Mouse (Mus musculus): ENCODE measurements at regions not wholly inside any gene's neighbourhood (a gene's known extent, or its start where the extent isn't known, plus 50 kb on each side); places are given as distances from the start of the nearest gene placed in this dataset.

- H3K4me2 ChIP-seq (ENCODE audit: low read length) = no peak overlapping the region
- no peak overlapping the region for H3K4me3 ChIP-seq (ENCODE audit: low read depth, low read length)
- H3K27ac ChIP-seq (ENCODE audit: low read depth) = no peak overlapping the region
- no peak overlapping the region for H3K9ac ChIP-seq (ENCODE audit: low read length)
- ATAC-seq (replicated peaks; ENCODE audit: low FRiP score, low TSS enrichment, low read depth) (no peak), DNase-seq (ENCODE audit: low spot score) (no peak)
- no peaks in the 10 kb centered on the region for H3K27me3 ChIP-seq (replicated peaks; ENCODE audit: control insufficient read depth, insufficient read depth, low read length)
- H3K36me3 ChIP-seq (ENCODE audit: control insufficient read depth, insufficient read depth, low read length) = no peaks in the 10 kb centered on the region
- no peaks in the 10 kb centered on the region for H3K4me1 ChIP-seq (replicated peaks; ENCODE audit: control insufficient read depth, insufficient read depth, low read length)
- H3K9me3 ChIP-seq (ENCODE audit: control insufficient read depth, low read length) = no peaks in the 10 kb centered on the region
These were observed 1155.5 kb downstream of the D3Ertd751e start for GRCm38 (mm10) chr3:42897936-42898335.

GRCm38 (mm10) chr3:42898934-42899333 lies 1156.5 kb downstream of the D3Ertd751e start:
- DNase-seq (ENCODE audit: low spot score) = no peak
- H3K27ac ChIP-seq (ENCODE audit: low read depth) = no peak overlapping the region
- H3K9ac ChIP-seq (ENCODE audit: low read length) = no peak overlapping the region
- no peaks in the 10 kb centered on the region for H3K36me3 ChIP-seq (ENCODE audit: control insufficient read depth, insufficient read depth, low read length)
- no peak overlapping the region for H3K4me2 ChIP-seq (ENCODE audit: low read length)
- no peaks in the 10 kb centered on the region for H3K9me3 ChIP-seq (ENCODE audit: control insufficient read depth, low read length)
- no peaks in the 10 kb centered on the region for H3K27me3 ChIP-seq (replicated peaks; ENCODE audit: control insufficient read depth, insufficient read depth, low read length)
- peak; percentile 50; the same call in 1 of the 2 replicates for ATAC-seq (replicated peaks; ENCODE audit: low FRiP score, low TSS enrichment, low read depth)
- no peak overlapping the region for H3K4me3 ChIP-seq (ENCODE audit: low read depth, low read length)
- no peaks in the 10 kb centered on the region for H3K4me1 ChIP-seq (replicated peaks; ENCODE audit: control insufficient read depth, insufficient read depth, low read length)
- 65% methylated on average over 2 of the region's 2 CpGs for WGBS

GRCm38 (mm10) chr3:42900984-42901383 lies 1158.6 kb downstream of the D3Ertd751e start:
- Histone ChIP-seq H3K9ac (ENCODE audit: low read length) (no peak overlapping the region), H3K27ac (ENCODE audit: low read depth) (no peak overlapping the region), H3K36me3 (ENCODE audit: control insufficient read depth, insufficient read depth, low read length) (no peaks in the 10 kb centered on the region), H3K4me3 (ENCODE audit: low read depth, low read length) (no peak overlapping the region), H3K9me3 (ENCODE audit: control insufficient read depth, low read length) (no peaks in the 10 kb centered on the region), H3K4me2 (ENCODE audit: low read length) (no peak overlapping the region), H3K27me3 (replicated peaks; ENCODE audit: control insufficient read depth, insufficient read depth, low read length) (no peaks in the 10 kb centered on the region), H3K4me1 (replicated peaks; ENCODE audit: control insufficient read depth, insufficient read depth, low read length) (no peaks in the 10 kb centered on the region)
- 95% methylated on average over 2 of the region's 2 CpGs for WGBS
- DNase-seq (ENCODE audit: low spot score) = no peak
- ATAC-seq (replicated peaks; ENCODE audit: low FRiP score, low TSS enrichment, low read depth) = no peak

GRCm38 (mm10) chr3:42906246-42906645 lies 1163.8 kb downstream of the D3Ertd751e start:
- ATAC-seq (replicated peaks; ENCODE audit: low FRiP score, low TSS enrichment, low read depth) (no peak), DNase-seq (ENCODE audit: low spot score) (no peak)
- Histone ChIP-seq H3K27ac (ENCODE audit: low read depth) (no peak overlapping the region), H3K36me3 (ENCODE audit: control insufficient read depth, insufficient read depth, low read length) (no peaks in the 10 kb centered on the region), H3K4me1 (replicated peaks; ENCODE audit: control insufficient read depth, insufficient read depth, low read length) (no peaks in the 10 kb centered on the region), H3K27me3 (replicated peaks; ENCODE audit: control insufficient read depth, insufficient read depth, low read length) (no peaks in the 10 kb centered on the region), H3K9ac (ENCODE audit: low read length) (no peak overlapping the region), H3K4me2 (ENCODE audit: low read length) (no peak overlapping the region), H3K9me3 (ENCODE audit: control insufficient read depth, low read length) (no peaks in the 10 kb centered on the region), H3K4me3 (ENCODE audit: low read depth, low read length) (no peak overlapping the region)
- 89% methylated on average over 3 of the region's 3 CpGs for WGBS

GRCm38 (mm10) chr3:42908404-42908803 lies 1166.0 kb downstream of the D3Ertd751e start:
- no peaks in the 10 kb centered on the region for H3K36me3 ChIP-seq (ENCODE audit: control insufficient read depth, insufficient read depth, low read length)
- DNase-seq (ENCODE audit: low spot score) = no peak
- no peaks in the 10 kb centered on the region for H3K9me3 ChIP-seq (ENCODE audit: control insufficient read depth, low read length)
- H3K4me3 ChIP-seq (ENCODE audit: low read depth, low read length) = no peak overlapping the region
- no peaks in the 10 kb centered on the region for H3K27me3 ChIP-seq (replicated peaks; ENCODE audit: control insufficient read depth, insufficient read depth, low read length)
- no peaks in the 10 kb centered on the region for H3K4me1 ChIP-seq (replicated peaks; ENCODE audit: control insufficient read depth, insufficient read depth, low read length)
- no peak for ATAC-seq (replicated peaks; ENCODE audit: low FRiP score, low TSS enrichment, low read depth)
- H3K9ac ChIP-seq (ENCODE audit: low read length) = no peak overlapping the region
- H3K4me2 ChIP-seq (ENCODE audit: low read length) = no peak overlapping the region
- H3K27ac ChIP-seq (ENCODE audit: low read depth) = no peak overlapping the region

- WGBS = 73% methylated on average over 2 of the region's 2 CpGs
- Histone ChIP-seq H3K4me1 (replicated peaks; ENCODE audit: control insufficient read depth, insufficient read depth, low read length) (no peaks in the 10 kb centered on the region), H3K36me3 (ENCODE audit: control insufficient read depth, insufficient read depth, low read length) (no peaks in the 10 kb centered on the region), H3K27me3 (replicated peaks; ENCODE audit: control insufficient read depth, insufficient read depth, low read length) (no peaks in the 10 kb centered on the region), H3K9ac (ENCODE audit: low read length) (no peak overlapping the region), H3K4me2 (ENCODE audit: low read length) (no peak overlapping the region), H3K27ac (ENCODE audit: low read depth) (no peak overlapping the region), H3K4me3 (ENCODE audit: low read depth, low read length) (no peak overlapping the region), H3K9me3 (ENCODE audit: control insufficient read depth, low read length) (no peaks in the 10 kb centered on the region)
- DNase-seq (ENCODE audit: low spot score) = no peak
- ATAC-seq (replicated peaks; ENCODE audit: low FRiP score, low TSS enrichment, low read depth) = no peak
These were observed 1172.7 kb downstream of the D3Ertd751e start for GRCm38 (mm10) chr3:42915146-42915545.

GRCm38 (mm10) chr3:42935418-42935817 lies 1193.0 kb downstream of the D3Ertd751e start:
- Histone ChIP-seq H3K4me2 (ENCODE audit: low read length) (no peak overlapping the region), H3K36me3 (ENCODE audit: control insufficient read depth, insufficient read depth, low read length) (no peaks in the 10 kb centered on the region), H3K9me3 (ENCODE audit: control insufficient read depth, low read length) (no peaks in the 10 kb centered on the region), H3K27me3 (replicated peaks; ENCODE audit: control insufficient read depth, insufficient read depth, low read length) (no peaks in the 10 kb centered on the region), H3K27ac (ENCODE audit: low read depth) (no peak overlapping the region), H3K4me3 (ENCODE audit: low read depth, low read length) (no peak overlapping the region), H3K4me1 (replicated peaks; ENCODE audit: control insufficient read depth, insufficient read depth, low read length) (no peaks in the 10 kb centered on the region), H3K9ac (ENCODE audit: low read length) (no peak overlapping the region)
- no peak for DNase-seq (ENCODE audit: low spot score)
- ATAC-seq (replicated peaks; ENCODE audit: low FRiP score, low TSS enrichment, low read depth) = no peak
- 83% methylated on average over 1 of the region's 1 CpGs for WGBS

- no peak for ATAC-seq (replicated peaks; ENCODE audit: low FRiP score, low TSS enrichment, low read depth)
- Histone ChIP-seq H3K27me3 (replicated peaks; ENCODE audit: control insufficient read depth, insufficient read depth, low read length) (no peaks in the 10 kb centered on the region), H3K36me3 (ENCODE audit: control insufficient read depth, insufficient read depth, low read length) (no peaks in the 10 kb centered on the region), H3K4me1 (replicated peaks; ENCODE audit: control insufficient read depth, insufficient read depth, low read length) (no peaks in the 10 kb centered on the region), H3K9ac (ENCODE audit: low read length) (no peak overlapping the region), H3K27ac (ENCODE audit: low read depth) (no peak overlapping the region), H3K4me2 (ENCODE audit: low read length) (no peak overlapping the region), H3K9me3 (ENCODE audit: control insufficient read depth, low read length) (no peaks in the 10 kb centered on the region), H3K4me3 (ENCODE audit: low read depth, low read length) (no peak overlapping the region)
- 78% methylated on average over 2 of the region's 2 CpGs for WGBS
- DNase-seq (ENCODE audit: low spot score) = no peak
These were observed 1234.7 kb downstream of the D3Ertd751e start for GRCm38 (mm10) chr3:42977066-42977465.
